Mouse (Mus musculus): ENCODE measurements at regions not wholly inside any gene's neighbourhood (a gene's known extent, or its start where the extent isn't known, plus 50 kb on each side); places are given as distances from the start of the nearest gene placed in this dataset.

DNA sequence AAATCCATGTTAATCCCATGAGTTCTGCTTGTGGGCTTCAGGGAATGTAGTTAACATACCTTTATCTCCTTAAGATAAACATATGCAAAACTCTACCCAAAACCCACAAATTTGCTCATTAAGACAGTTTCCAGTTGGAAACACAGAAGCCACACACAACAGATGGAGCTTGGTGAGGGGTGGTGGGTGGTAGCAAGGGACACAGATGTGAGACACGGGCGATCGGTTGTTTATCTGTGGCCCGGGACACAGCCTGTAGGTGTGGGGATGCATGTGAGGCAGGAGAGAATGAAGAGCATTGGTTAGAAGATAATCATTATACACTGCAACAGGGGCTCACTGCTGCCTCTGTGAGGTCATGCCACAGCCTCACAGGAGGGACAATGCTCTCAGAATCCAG is 666.1 kb upstream of the 3110018I06Rik start:
- no peak for DNase-seq (ENCODE audit: low read depth, low spot score)
- WGBS = 77% methylated on average over 4 of the region's 4 CpGs

DNA sequence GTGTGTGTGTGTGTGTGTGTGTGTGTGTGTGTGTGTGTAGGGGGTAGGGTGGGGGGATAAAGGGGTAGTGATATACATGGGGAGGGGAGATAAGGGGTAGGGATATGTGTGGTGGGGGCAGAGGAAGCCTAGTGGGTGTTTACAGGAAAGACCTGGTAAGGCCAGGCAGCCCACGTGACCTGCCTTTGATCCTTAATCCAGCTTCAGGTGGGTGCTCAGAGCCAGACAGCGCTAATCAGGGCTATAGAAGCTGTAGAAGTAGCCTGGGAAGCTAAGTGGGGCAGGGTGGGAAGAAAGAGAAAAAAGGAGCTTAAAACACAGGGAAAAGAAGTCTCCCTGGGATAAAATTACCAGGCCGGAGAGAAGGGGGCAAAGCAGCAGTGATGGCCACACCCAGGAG is 659.9 kb upstream of the 3110018I06Rik start:
- WGBS = 17% methylated on average over 3 of the region's 3 CpGs
- no peak for DNase-seq (ENCODE audit: low read depth, low spot score)

GRCm38 (mm10) chr12:106829323-106829722 is 659.1 kb upstream of the 3110018I06Rik start:
- 36% methylated on average over 9 of the region's 9 CpGs for WGBS

GRCm38 (mm10) chr12:106835241-106835640 is 653.2 kb upstream of the 3110018I06Rik start:
- no peak for DNase-seq (ENCODE audit: low read depth, low spot score)
- 66% methylated on average over 3 of the region's 3 CpGs for WGBS

More at GRCm38 (mm10) chr12:106829323-106829722, 659.1 kb upstream of the 3110018I06Rik start:
- no peak for DNase-seq (ENCODE audit: low read depth, low spot score)

DNA sequence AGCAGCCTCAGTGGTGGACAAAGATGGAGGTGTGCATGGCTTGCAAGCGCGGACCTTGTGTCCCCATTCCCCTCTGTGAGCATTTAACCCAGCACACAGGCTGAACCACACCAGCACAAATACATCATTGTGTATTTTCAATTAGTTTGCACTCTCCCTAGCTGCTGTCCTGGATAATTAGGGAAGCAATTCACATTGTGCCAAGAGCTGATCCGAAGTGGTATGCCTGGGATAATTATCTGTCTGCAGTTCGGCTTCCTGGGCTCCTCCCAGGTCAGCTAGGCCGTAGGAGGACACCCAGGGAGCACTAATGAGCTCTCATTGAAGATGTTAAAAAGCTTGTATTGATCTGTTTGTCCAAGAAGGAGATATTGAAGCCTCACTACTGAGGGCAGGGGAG is 648.8 kb upstream of the 3110018I06Rik start:
- no peak for DNase-seq (ENCODE audit: low read depth, low spot score)
- 69% methylated on average over 5 of the region's 5 CpGs for WGBS

DNA sequence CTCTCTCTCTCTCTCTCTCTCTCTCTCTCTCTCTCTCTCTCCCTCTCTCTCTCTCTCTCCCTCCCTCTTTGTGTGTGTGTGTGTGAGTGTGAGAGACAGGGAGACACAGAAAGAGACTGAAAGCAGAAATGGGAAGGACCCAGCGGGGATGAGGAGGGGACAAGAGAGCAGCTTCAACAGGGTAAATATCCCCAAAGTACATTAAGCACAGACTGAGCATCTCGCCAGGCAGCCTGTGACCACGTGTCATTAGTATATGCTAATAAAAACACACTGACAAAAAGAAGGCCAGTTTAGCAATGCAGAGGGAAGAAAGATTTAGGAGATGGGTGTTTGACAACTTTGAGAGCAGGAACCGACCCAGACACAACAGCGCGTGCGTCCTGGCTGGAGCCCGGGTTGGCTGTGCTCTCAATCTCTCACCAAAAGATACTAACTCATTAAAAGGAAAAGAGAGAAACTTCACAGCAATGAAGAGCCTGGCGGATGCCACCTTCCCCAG is 648.2 kb upstream of the 3110018I06Rik start:
- 64% methylated on average over 9 of the region's 9 CpGs for WGBS
- DNase-seq (ENCODE audit: low read depth, low spot score) = no peak

DNA sequence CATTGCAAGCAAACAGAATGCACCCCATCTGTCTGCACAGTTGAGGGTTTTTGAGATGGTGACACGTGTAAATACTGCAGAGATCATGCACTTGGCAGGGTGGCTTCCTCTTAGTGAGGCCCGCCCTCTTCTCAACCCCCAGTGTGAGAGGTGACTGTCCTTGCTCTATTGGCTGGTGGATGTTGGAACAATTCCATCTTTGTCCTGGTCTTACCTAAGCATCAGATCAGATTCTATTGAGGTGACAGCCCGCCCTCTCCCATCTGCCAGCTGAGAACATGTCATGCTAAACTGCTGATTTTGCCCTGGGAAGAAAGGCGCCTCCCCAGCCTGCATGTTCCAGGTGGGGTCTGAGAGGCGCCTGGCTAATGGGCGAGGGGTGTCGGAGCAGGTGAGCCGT is 646.4 kb upstream of the 3110018I06Rik start:
- DNase-seq (ENCODE audit: low read depth, low spot score) = no peak
- WGBS = 31% methylated on average over 8 of the region's 8 CpGs

GRCm38 (mm10) chr12:106842396-106842795 is 646.0 kb upstream of the 3110018I06Rik start:
- WGBS = 18% methylated on average over 8 of the region's 8 CpGs
- peak; percentile 1 for DNase-seq (ENCODE audit: low read depth, low spot score)

- 75% methylated on average over 4 of the region's 4 CpGs for WGBS
- DNase-seq (ENCODE audit: low read depth, low spot score) = no peak
Observed at GRCm38 (mm10) chr12:106851666-106852065, 636.8 kb upstream of the 3110018I06Rik start.

GRCm38 (mm10) chr12:106852736-106853135 is 635.7 kb upstream of the 3110018I06Rik start:
- 71% methylated on average over 8 of the region's 8 CpGs for WGBS
- no peak for DNase-seq (ENCODE audit: low read depth, low spot score)

GRCm38 (mm10) chr12:106853711-106854240 is 634.7 kb upstream of the 3110018I06Rik start:
- WGBS = 51% methylated on average over 11 of the region's 11 CpGs
- DNase-seq (ENCODE audit: low read depth, low spot score) = no peak

GRCm38 (mm10) chr12:106855520-106855919 is 632.9 kb upstream of the 3110018I06Rik start:
- 49% methylated on average over 2 of the region's 2 CpGs for WGBS
- no peak for DNase-seq (ENCODE audit: low read depth, low spot score)

GRCm38 (mm10) chr12:106861638-106862037 is 626.8 kb upstream of the 3110018I06Rik start:
- 86% methylated on average over 5 of the region's 5 CpGs for WGBS
- DNase-seq (ENCODE audit: low read depth, low spot score) = no peak

- WGBS = 86% methylated on average over 8 of the region's 8 CpGs
- no peak for DNase-seq (ENCODE audit: low read depth, low spot score)
Observed at GRCm38 (mm10) chr12:106864076-106864475, 624.4 kb upstream of the 3110018I06Rik start.

- no peak for DNase-seq (ENCODE audit: low read depth, low spot score)
- WGBS = 74% methylated on average over 6 of the region's 6 CpGs
Observed at GRCm38 (mm10) chr12:106868036-106868435, 620.4 kb upstream of the 3110018I06Rik start.

DNA sequence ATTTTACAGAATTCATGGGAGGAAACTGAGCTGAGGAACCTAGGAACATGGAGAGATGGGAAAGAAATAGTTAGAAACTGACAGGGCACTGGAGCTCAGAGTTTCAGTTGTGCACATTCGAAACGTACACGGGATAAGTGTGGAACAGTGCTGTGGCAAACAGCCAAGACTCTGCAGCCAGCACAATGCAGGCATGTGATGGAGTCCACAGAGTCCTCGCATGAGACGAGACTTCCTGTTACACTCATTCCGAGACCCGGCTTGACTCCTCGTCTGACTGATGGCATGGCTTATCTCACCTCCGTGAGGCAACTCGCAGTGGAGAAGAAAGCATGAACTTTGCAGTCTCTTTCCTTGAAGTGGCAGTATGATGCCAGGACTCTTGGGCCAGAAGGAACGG is 617.0 kb upstream of the 3110018I06Rik start:
- no peak for DNase-seq (ENCODE audit: low read depth, low spot score)
- WGBS = 64% methylated on average over 11 of the region's 11 CpGs

GRCm38 (mm10) chr12:106872966-106873730 is 615.3 kb upstream of the 3110018I06Rik start:
- 78% methylated on average over 11 of the region's 11 CpGs for WGBS
- DNase-seq (ENCODE audit: low read depth, low spot score) = no peak

DNA sequence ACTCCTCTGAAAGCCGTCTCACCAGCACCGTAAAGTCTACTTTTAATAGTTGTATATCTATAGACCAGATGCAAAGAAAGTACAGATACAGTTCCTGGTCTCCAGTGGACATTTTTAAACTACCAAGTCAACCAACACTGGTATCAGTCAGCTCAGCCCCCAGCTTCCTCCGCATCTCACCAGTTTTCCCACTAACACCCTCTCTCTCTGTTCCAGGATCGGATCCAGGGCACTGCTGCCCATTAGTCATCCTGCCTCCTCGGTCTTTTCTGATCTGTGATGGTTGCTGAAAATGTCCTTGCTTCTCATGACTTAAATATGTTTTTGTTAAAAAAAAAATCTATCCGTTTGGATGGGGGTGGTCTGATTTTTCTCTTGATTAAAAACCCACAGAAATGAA is 598.1 kb upstream of the 3110018I06Rik start:
- WGBS = 78% methylated on average over 6 of the region's 6 CpGs
- no peak for DNase-seq (ENCODE audit: low read depth, low spot score)

- 52% methylated on average over 1 of the region's 1 CpGs for WGBS
- no peak for DNase-seq (ENCODE audit: low read depth, low spot score)
Observed at GRCm38 (mm10) chr12:106894061-106894460, 594.4 kb upstream of the 3110018I06Rik start.

DNA sequence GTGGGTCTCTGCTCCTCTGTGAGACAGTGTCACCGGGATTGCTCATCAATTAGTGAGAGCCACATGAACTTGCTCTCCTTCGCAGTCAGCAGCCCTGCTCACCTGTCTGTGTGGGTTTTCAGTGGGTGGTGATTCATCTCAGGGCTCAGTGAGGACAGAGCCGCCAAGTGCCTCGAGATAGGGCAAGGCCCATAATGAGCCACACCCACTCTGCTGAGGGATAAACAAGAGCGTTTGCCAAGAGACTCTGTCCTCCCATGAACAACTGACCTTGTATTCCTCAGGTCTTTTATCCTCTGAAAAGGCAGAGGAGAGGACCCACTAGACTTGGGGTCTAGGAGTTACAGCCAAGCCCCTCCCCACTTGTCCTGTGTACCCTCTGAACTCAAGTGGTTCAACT is 584.2 kb upstream of the 3110018I06Rik start:
- 27% methylated on average over 5 of the region's 5 CpGs for WGBS
- DNase-seq (ENCODE audit: low read depth, low spot score) = no peak

DNA sequence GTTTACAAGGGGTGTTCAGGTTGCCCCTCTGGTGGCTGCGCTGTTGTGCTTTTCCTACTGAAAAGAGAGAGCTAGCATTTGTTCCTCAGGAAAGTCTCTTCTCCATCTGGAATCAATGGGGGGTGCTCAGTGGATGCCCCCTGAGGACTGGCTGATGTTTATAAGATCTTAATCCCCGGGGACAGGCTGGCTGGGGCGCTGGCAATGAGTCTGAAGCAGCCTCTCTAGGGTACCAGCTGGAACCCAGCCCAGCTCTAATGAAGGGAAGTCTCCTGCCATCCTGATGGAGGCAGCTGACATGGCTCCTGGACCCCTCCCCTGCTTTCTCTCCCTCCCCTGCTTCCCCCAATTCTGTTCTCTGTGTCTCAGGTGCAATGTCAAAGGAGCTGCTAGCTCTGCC is 575.6 kb upstream of the 3110018I06Rik start:
- no peak for DNase-seq (ENCODE audit: low read depth, low spot score)
- 63% methylated on average over 3 of the region's 3 CpGs for WGBS

Data from large intestine, adult 2 months (tissue).